Mouse (Mus musculus): ENCODE data around the gene Zfp454. TPM values are rescaled to one million over a fixed set of nuclear protein-coding genes. Genes with fewer than 3 reads are reported as not detected.

The Zfp454 gene
- polyA plus RNA-seq, 1 experiment from 2014 or later = 13.3 TPM

GRCm38 (mm10) chr11:50886231-50886932 lies 1.1 kb downstream of the Zfp454 start:
- H3K4me2 ChIP-seq = peak overlapping the region; percentile 75
- H3K27ac ChIP-seq = no peak overlapping the region; the same call in 1 of the 2 replicates
- WGBS = 48% methylated on average over 8 of the region's 8 CpGs
- H3K4me1 ChIP-seq (replicated peaks) = peaks cover 20% of the 10 kb centered on the region
- no peak for ATAC-seq (ENCODE audit: low FRiP score)
- H3K9ac ChIP-seq = peak overlapping the region; percentile 77
- peaks cover 43% of the 10 kb centered on the region for H3K36me3 ChIP-seq
- peak overlapping the region; percentile 53 for H3K4me3 ChIP-seq
- H3K9me3 ChIP-seq = 0 out of 2 replicates have a peak, but pooled peaks cover 8% of the 10 kb centered on the region
- no peaks in the 10 kb centered on the region for H3K27me3 ChIP-seq

- ATAC-seq (ENCODE audit: low FRiP score) = no peak
- Histone ChIP-seq H3K9me3 (0 out of 2 replicates have a peak, but pooled peaks cover 6% of the 10 kb centered on the region), H3K4me3 (no peak overlapping the region), H3K27ac (no peak overlapping the region), H3K36me3 (peaks cover 67% of the 10 kb centered on the region), H3K4me1 (replicated peaks) (peaks cover 20% of the 10 kb centered on the region), H3K4me2 (no peak overlapping the region), H3K27me3 (no peaks in the 10 kb centered on the region), H3K9ac (no peak overlapping the region)
- WGBS = 87% methylated on average over 3 of the region's 3 CpGs
Measured at GRCm38 (mm10) chr11:50883756-50884155, 3.7 kb downstream of the Zfp454 start.

DNA sequence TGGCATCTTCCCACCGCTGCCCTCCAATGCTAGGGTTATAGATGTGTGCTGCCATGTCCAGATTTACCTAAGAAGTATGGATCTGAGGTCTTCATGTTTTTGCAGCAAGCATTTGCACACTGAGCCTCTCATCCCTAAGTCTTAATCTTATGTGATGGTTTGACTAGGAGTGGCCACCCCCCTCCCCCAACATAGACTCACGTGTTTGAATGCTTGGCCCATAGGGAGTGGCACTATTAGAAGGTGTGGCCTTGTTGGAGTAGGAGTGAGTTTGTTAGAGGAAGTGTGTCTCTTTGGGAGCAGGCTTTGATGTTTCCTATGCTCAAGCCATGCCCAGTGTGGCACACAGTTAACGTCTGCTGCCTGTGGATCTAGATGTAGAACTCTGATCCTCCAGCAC lies 8.8 kb downstream of the Zfp454 start:
- H3K36me3 ChIP-seq = peaks cover 97% of the 10 kb centered on the region
- H3K27ac ChIP-seq = no peak overlapping the region
- H3K4me2 ChIP-seq = no peak overlapping the region
- ATAC-seq (ENCODE audit: low FRiP score) = no peak
- no peaks in the 10 kb centered on the region for H3K4me1 ChIP-seq (replicated peaks)
- no peak overlapping the region for H3K9ac ChIP-seq
- WGBS = 88% methylated on average over 3 of the region's 3 CpGs
- H3K4me3 ChIP-seq = no peak overlapping the region
- peaks cover 40% of the 10 kb centered on the region for H3K9me3 ChIP-seq
- H3K27me3 ChIP-seq = no peaks in the 10 kb centered on the region

GRCm38 (mm10) chr11:50850989-50851601 lies 36.4 kb downstream of the Zfp454 start:
- Histone ChIP-seq H3K4me1 (replicated peaks) (peaks cover 24% of the 10 kb centered on the region), H3K36me3 (no peaks in the 10 kb centered on the region), H3K27me3 (peaks cover 73% of the 10 kb centered on the region), H3K9ac (peak overlapping the region; percentile 68), H3K9me3 (peaks cover 7% of the 10 kb centered on the region; the same call in 1 of the 2 replicates), H3K27ac (no peak overlapping the region), H3K4me3 (peak overlapping the region; percentile 51), H3K4me2 (peak overlapping the region; percentile 96)
- ATAC-seq (ENCODE audit: low FRiP score) = 0 out of 2 replicates have a peak, but pooled peaks have one; percentile 59
- WGBS = under 1% methylated on average over 71 of the region's 72 CpGs

DNA sequence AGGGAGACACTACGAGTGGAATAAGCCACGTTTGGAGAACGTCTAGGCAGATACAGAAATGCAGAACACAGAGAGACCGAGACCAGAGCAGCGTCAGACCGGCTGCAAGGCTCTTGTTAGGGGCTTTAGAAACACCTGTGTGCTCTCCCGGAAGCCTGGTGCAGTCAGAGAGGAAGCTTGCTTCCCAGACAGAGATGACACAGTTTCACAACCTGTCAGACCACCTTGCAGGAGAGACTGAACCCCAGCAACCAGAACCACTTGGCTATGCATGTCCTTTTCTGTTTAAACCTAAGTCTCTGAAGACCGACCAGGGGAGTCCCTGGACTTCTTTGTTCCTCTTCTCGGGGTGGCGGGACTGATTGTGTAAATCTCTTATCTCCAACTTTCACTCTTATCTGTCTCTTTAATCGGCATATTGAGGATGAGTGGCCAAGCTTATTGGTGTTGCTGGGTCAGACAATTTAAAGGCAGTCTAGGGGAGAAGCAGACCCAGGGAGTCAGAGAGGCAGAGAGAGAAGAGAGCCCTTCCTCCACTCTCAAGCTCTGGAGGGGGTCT lies 37.2 kb downstream of the Zfp454 start, which contains the start of gene Grm6:
TSS of gene Grm6 (plus strand) at position 509 of the 559 bp plus-strand sequence.
- peak within 1 kb of the TSS; percentile 68 for H3K9ac ChIP-seq
- H3K4me3 ChIP-seq = peak within 1 kb of the TSS; percentile 51
- H3K27me3 ChIP-seq = peaks cover 74% of the 10 kb centered on the region
- 3% methylated on average over 11 of the region's 11 CpGs for WGBS
- H3K4me2 ChIP-seq = peak within 1 kb of the TSS; percentile 96
- H3K9me3 ChIP-seq = peaks cover 7% of the 10 kb centered on the region; the same call in 1 of the 2 replicates
- no peaks in the 10 kb centered on the region for H3K36me3 ChIP-seq
- ATAC-seq (ENCODE audit: low FRiP score) = no peak
- H3K27ac ChIP-seq = no peak within 1 kb of the TSS
- peaks cover 24% of the 10 kb centered on the region for H3K4me1 ChIP-seq (replicated peaks)

DNA sequence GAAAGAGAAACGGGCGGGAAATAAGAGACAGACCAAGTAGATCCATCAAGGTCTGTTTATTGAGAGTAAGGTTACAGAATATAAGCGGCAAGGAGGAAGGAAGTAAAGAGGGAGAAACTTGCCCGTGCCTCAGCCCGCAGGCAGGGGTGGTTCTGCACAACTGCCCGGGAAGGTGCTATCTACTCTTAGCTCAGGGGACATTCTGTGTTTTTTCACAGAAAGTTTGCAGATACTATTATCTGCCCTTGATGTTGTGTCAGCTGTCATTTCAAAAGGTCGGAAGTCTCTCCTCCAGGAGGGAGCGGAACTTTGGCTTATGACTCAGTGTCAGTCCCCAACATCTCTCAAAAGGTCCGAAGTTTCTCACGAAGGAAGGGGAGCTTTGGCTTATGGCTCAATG lies 38.1 kb downstream of the Zfp454 start:
- H3K36me3 ChIP-seq = no peaks in the 10 kb centered on the region
- no peak overlapping the region for H3K4me2 ChIP-seq
- WGBS = 9% methylated on average over 10 of the region's 10 CpGs
- H3K4me1 ChIP-seq (replicated peaks) = peaks cover 24% of the 10 kb centered on the region
- no peak overlapping the region for H3K27ac ChIP-seq
- no peak overlapping the region for H3K9ac ChIP-seq
- no peak overlapping the region for H3K4me3 ChIP-seq
- H3K9me3 ChIP-seq = peaks cover 7% of the 10 kb centered on the region; the same call in 1 of the 2 replicates
- ATAC-seq (ENCODE audit: low FRiP score) = no peak
- H3K27me3 ChIP-seq = peaks cover 77% of the 10 kb centered on the region

- WGBS = 48% methylated on average over 3 of the region's 3 CpGs
- Histone ChIP-seq H3K27me3 (peaks cover 70% of the 10 kb centered on the region), H3K36me3 (no peaks in the 10 kb centered on the region), H3K9ac (no peak overlapping the region), H3K9me3 (peaks cover 7% of the 10 kb centered on the region; the same call in 1 of the 2 replicates), H3K4me2 (no peak overlapping the region), H3K4me3 (no peak overlapping the region), H3K4me1 (replicated peaks) (peaks cover 24% of the 10 kb centered on the region), H3K27ac (no peak overlapping the region)
- ATAC-seq (ENCODE audit: low FRiP score) = no peak
Measured at GRCm38 (mm10) chr11:50848520-50849137, 38.8 kb downstream of the Zfp454 start.

- Histone ChIP-seq H3K27ac (no peak overlapping the region), H3K4me2 (no peak overlapping the region), H3K4me3 (no peak overlapping the region), H3K9me3 (peaks cover 7% of the 10 kb centered on the region; the same call in 1 of the 2 replicates), H3K36me3 (no peaks in the 10 kb centered on the region), H3K27me3 (peaks cover 54% of the 10 kb centered on the region), H3K4me1 (replicated peaks) (peaks cover 23% of the 10 kb centered on the region), H3K9ac (no peak overlapping the region)
- no peak for ATAC-seq (ENCODE audit: low FRiP score)
- 67% methylated on average over 5 of the region's 5 CpGs for whole genome bisulfite sequencing
Measured at GRCm38 (mm10) chr11:50847047-50847446, 40.4 kb downstream of the Zfp454 start.

GRCm38 (mm10) chr11:50845951-50846350 lies 41.5 kb downstream of the Zfp454 start:
- no peak for ATAC-seq (ENCODE audit: low FRiP score)
- H3K4me3 ChIP-seq = no peak overlapping the region
- peaks cover 7% of the 10 kb centered on the region; the same call in 1 of the 2 replicates for H3K9me3 ChIP-seq
- peaks cover 19% of the 10 kb centered on the region for H3K4me1 ChIP-seq (replicated peaks)
- H3K36me3 ChIP-seq = no peaks in the 10 kb centered on the region
- peaks cover 43% of the 10 kb centered on the region for H3K27me3 ChIP-seq
- WGBS = 96% methylated on average over 3 of the region's 3 CpGs
- H3K4me2 ChIP-seq = no peak overlapping the region
- H3K27ac ChIP-seq = no peak overlapping the region
- no peak overlapping the region for H3K9ac ChIP-seq

- ATAC-seq (ENCODE audit: low FRiP score) = peak; percentile 96
- WGBS = 25% methylated on average over 22 of the region's 22 CpGs
- Histone ChIP-seq H3K9ac (peak within 1 kb of the TSS; percentile 76), H3K27me3 (0 out of 2 replicates have a peak, but pooled peaks cover 4% of the 10 kb centered on the region), H3K4me1 (replicated peaks) (peaks cover 19% of the 10 kb centered on the region), H3K36me3 (no peaks in the 10 kb centered on the region), H3K9me3 (no peaks in the 10 kb centered on the region), H3K4me2 (peak within 1 kb of the TSS; percentile 66), H3K4me3 (peak within 1 kb of the TSS; percentile 51), H3K27ac (peak within 1 kb of the TSS; percentile 82)
Measured at GRCm38 (mm10) chr11:50841023-50841735, 46.3 kb downstream of the Zfp454 start, which contains the start of gene Zfp879. Gene Zfp879, minus strand, starts transcription at chr11:50841552.

DNA sequence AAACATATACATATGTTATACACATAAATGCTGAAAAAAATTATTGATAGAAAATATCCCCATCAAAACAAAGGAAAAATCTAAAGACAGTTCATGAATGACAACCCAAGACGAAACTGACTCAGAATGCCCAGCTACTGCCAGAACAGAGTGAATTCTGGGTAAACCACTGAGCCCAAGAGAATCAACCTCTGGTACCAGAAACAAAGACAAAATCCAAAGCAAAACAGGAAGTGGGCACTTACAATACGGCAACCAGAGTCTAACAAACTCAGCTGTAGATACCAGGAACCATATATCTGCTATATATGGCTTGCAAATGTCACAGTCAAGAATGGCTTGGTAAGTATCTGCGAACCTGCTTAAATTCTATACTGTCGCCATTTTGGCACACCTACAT lies 51.7 kb downstream of the Zfp454 start:
- no peak for ATAC-seq (ENCODE audit: low FRiP score)
- Histone ChIP-seq H3K4me3 (no peak overlapping the region), H3K27me3 (no peaks in the 10 kb centered on the region), H3K9ac (no peak overlapping the region), H3K4me2 (no peak overlapping the region), H3K4me1 (replicated peaks) (peaks cover 10% of the 10 kb centered on the region), H3K36me3 (peaks cover 25% of the 10 kb centered on the region), H3K27ac (no peak overlapping the region), H3K9me3 (peaks cover 9% of the 10 kb centered on the region; the same call in 1 of the 2 replicates)
- WGBS = 96% methylated on average over 4 of the region's 4 CpGs

All from hindbrain, embryonic 13.5 days (tissue).